Mouse (Mus musculus): ENCODE measurements around the gene Riiad1. TPM values are rescaled to one million over a fixed set of nuclear protein-coding genes. Genes with fewer than 3 reads are reported as not detected.

The Riiad1 gene
- not detected in 2 replicates for polyA plus RNA-seq (2012; ENCODE audit: insufficient read depth, insufficient read length, low replicate concordance, missing spikeins)

- H3K4me3 ChIP-seq (ENCODE audit: insufficient read depth, low read depth, low read length) = peak within 1 kb of the TSS; percentile 78
- no peak for TF ChIP-seq POLR2A (IDR thresholded peaks at IDR 0.05; ENCODE audit: insufficient read depth, low read depth, low read length)
- H3K4me1 ChIP-seq (ENCODE audit: control insufficient read depth, insufficient read depth, low read length) = peaks cover 58% of the 10 kb centered on the region
- H3K27ac ChIP-seq (ENCODE audit: insufficient read depth, low read depth, low read length) = peak within 1 kb of the TSS; percentile 96
- 19% methylated on average over 16 of the region's 16 CpGs for WGBS
These were observed at the start of gene Riiad1 for GRCm38 (mm10) chr3:94480291-94480884. Riiad1 (minus strand) TSS chr3:94480341.

- no peak overlapping the region for H3K4me3 ChIP-seq (ENCODE audit: insufficient read depth, low read depth, low read length)
- WGBS = 94% methylated on average over 2 of the region's 2 CpGs
- H3K27ac ChIP-seq (ENCODE audit: insufficient read depth, low read depth, low read length) = no peak overlapping the region
- TF ChIP-seq CTCF (IDR thresholded peaks at IDR 0.05; ENCODE audit: insufficient read depth, low read depth, low read length) (no peak), POLR2A (IDR thresholded peaks at IDR 0.05; ENCODE audit: insufficient read depth, low read depth, low read length) (no peak)
- H3K4me1 ChIP-seq (ENCODE audit: control insufficient read depth, insufficient read depth, low read length) = no peaks in the 10 kb centered on the region
These were observed 46.6 kb upstream of the Riiad1 start for GRCm38 (mm10) chr3:94526731-94527130.

GRCm38 (mm10) chr3:94506664-94507063 lies 26.5 kb upstream of the Riiad1 start:
- Histone ChIP-seq H3K4me1 (ENCODE audit: control insufficient read depth, insufficient read depth, low read length) (no peaks in the 10 kb centered on the region), H3K27ac (ENCODE audit: insufficient read depth, low read depth, low read length) (no peak overlapping the region), H3K4me3 (ENCODE audit: insufficient read depth, low read depth, low read length) (no peak overlapping the region)
- WGBS = 98% methylated on average over 1 of the region's 1 CpGs
- TF ChIP-seq POLR2A (IDR thresholded peaks at IDR 0.05; ENCODE audit: insufficient read depth, low read depth, low read length) (no peak), CTCF (IDR thresholded peaks at IDR 0.05; ENCODE audit: insufficient read depth, low read depth, low read length) (no peak)

GRCm38 (mm10) chr3:94502243-94502642 lies 22.1 kb upstream of the Riiad1 start:
- 84% methylated on average over 3 of the region's 3 CpGs for WGBS
- H3K27ac ChIP-seq (ENCODE audit: insufficient read depth, low read depth, low read length) = no peak overlapping the region
- no peak for TF ChIP-seq CTCF (IDR thresholded peaks at IDR 0.05; ENCODE audit: insufficient read depth, low read depth, low read length)
- no peak for TF ChIP-seq POLR2A (IDR thresholded peaks at IDR 0.05; ENCODE audit: insufficient read depth, low read depth, low read length)
- peaks cover 2% of the 10 kb centered on the region; the same call in 1 of the 2 replicates for H3K4me1 ChIP-seq (ENCODE audit: control insufficient read depth, insufficient read depth, low read length)
- no peak overlapping the region for H3K4me3 ChIP-seq (ENCODE audit: insufficient read depth, low read depth, low read length)

- H3K4me3 ChIP-seq (ENCODE audit: insufficient read depth, low read depth, low read length) = no peak overlapping the region
- 78% methylated on average over 4 of the region's 4 CpGs for WGBS
These were observed 17.0 kb upstream of the Riiad1 start for GRCm38 (mm10) chr3:94497162-94497561.

GRCm38 (mm10) chr3:94487581-94487980 lies 7.4 kb upstream of the Riiad1 start:
- Histone ChIP-seq H3K4me3 (ENCODE audit: insufficient read depth, low read depth, low read length) (no peak overlapping the region), H3K27ac (ENCODE audit: insufficient read depth, low read depth, low read length) (peak overlapping the region; percentile 27; the same call in 1 of the 2 replicates), H3K4me1 (ENCODE audit: control insufficient read depth, insufficient read depth, low read length) (peaks cover 76% of the 10 kb centered on the region)
- WGBS = 55% methylated on average over 6 of the region's 6 CpGs
- TF ChIP-seq POLR2A (IDR thresholded peaks at IDR 0.05; ENCODE audit: insufficient read depth, low read depth, low read length) = no peak
- no peak for TF ChIP-seq CTCF (IDR thresholded peaks at IDR 0.05; ENCODE audit: insufficient read depth, low read depth, low read length)

More at GRCm38 (mm10) chr3:94497162-94497561, 17.0 kb upstream of the Riiad1 start:
- no peak overlapping the region for H3K27ac ChIP-seq (ENCODE audit: insufficient read depth, low read depth, low read length)
- no peak for TF ChIP-seq CTCF (IDR thresholded peaks at IDR 0.05; ENCODE audit: insufficient read depth, low read depth, low read length)
- TF ChIP-seq POLR2A (IDR thresholded peaks at IDR 0.05; ENCODE audit: insufficient read depth, low read depth, low read length) = no peak
- peaks cover 2% of the 10 kb centered on the region; the same call in 1 of the 2 replicates for H3K4me1 ChIP-seq (ENCODE audit: control insufficient read depth, insufficient read depth, low read length)

GRCm38 (mm10) chr3:94485922-94486321 lies 5.8 kb upstream of the Riiad1 start:
- Histone ChIP-seq H3K27ac (ENCODE audit: insufficient read depth, low read depth, low read length) (peak overlapping the region; percentile 96; the same call in 1 of the 2 replicates), H3K4me1 (ENCODE audit: control insufficient read depth, insufficient read depth, low read length) (peaks cover 84% of the 10 kb centered on the region), H3K4me3 (ENCODE audit: insufficient read depth, low read depth, low read length) (no peak overlapping the region)
- 21% methylated on average over 7 of the region's 7 CpGs for WGBS
- no peak for TF ChIP-seq POLR2A (IDR thresholded peaks at IDR 0.05; ENCODE audit: insufficient read depth, low read depth, low read length)
- TF ChIP-seq CTCF (IDR thresholded peaks at IDR 0.05; ENCODE audit: insufficient read depth, low read depth, low read length) = no peak

- 9% methylated on average over 20 of the region's 20 CpGs for WGBS
- Histone ChIP-seq H3K4me1 (ENCODE audit: control insufficient read depth, insufficient read depth, low read length) (peaks cover 78% of the 10 kb centered on the region), H3K4me3 (ENCODE audit: insufficient read depth, low read depth, low read length) (peak overlapping the region; percentile 20), H3K27ac (ENCODE audit: insufficient read depth, low read depth, low read length) (peak overlapping the region; percentile 96)
- TF ChIP-seq POLR2A (IDR thresholded peaks at IDR 0.05; ENCODE audit: insufficient read depth, low read depth, low read length) (no peak), CTCF (IDR thresholded peaks at IDR 0.05; ENCODE audit: insufficient read depth, low read depth, low read length) (0 out of 2 replicates have a peak, but pooled peaks have one; percentile 12)
These were observed 3.8 kb upstream of the Riiad1 start for GRCm38 (mm10) chr3:94483790-94484439.

GRCm38 (mm10) chr3:94482764-94483385 lies 2.7 kb upstream of the Riiad1 start:
- 57% methylated on average over 17 of the region's 17 CpGs for WGBS
- 0 out of 2 replicates have a peak overlapping the region, but pooled peaks have one; percentile 2 for H3K4me3 ChIP-seq (ENCODE audit: insufficient read depth, low read depth, low read length)
- peaks cover 72% of the 10 kb centered on the region for H3K4me1 ChIP-seq (ENCODE audit: control insufficient read depth, insufficient read depth, low read length)
- H3K27ac ChIP-seq (ENCODE audit: insufficient read depth, low read depth, low read length) = peak overlapping the region; percentile 86
- TF ChIP-seq POLR2A (IDR thresholded peaks at IDR 0.05; ENCODE audit: insufficient read depth, low read depth, low read length) = no peak
- no peak for TF ChIP-seq CTCF (IDR thresholded peaks at IDR 0.05; ENCODE audit: insufficient read depth, low read depth, low read length)

Data from olfactory bulb, adult 2 months (tissue).